Mouse (Mus musculus): ENCODE measurements around the gene Arhgap4.

The Arhgap4 gene

GRCm38 (mm10) chrX:73921823-73922549, at the start of gene Arhgap4, which contains the start of gene Naa10:
Gene Arhgap4, minus strand, starts transcription at chrX:73921870.
Gene Naa10, minus strand, starts transcription at chrX:73921944.
- DNase-seq (ENCODE audit: low spot score), result peak; percentile 90

DNA sequence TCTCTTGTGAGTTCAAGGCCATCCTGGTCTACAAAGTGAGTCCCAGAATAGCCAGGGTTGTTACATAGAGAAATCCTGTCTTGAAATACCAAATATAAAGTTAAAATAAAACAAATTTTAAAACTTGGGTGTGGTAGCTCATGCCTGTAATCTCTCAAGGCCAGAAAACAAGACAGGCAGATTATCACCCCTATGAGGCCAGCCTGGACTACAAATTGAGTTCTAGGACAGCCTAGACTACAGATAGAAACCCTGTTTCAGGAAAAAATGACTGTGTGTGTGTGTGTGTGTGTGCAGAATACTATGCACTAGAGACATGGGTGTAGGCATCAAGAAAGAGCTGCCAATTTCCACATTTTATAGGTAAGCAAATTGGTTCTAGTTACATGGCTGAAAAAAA, 49.1 kb upstream of the Arhgap4 start:
- no peak for DNase-seq (ENCODE audit: low spot score)

- no peak for DNase-seq (ENCODE audit: low spot score)
These were observed 48.1 kb upstream of the Arhgap4 start for GRCm38 (mm10) chrX:73969729-73970128.

- no peak for DNase-seq (ENCODE audit: low spot score)
These were observed 47.5 kb upstream of the Arhgap4 start for GRCm38 (mm10) chrX:73969167-73969566.

- peak; percentile 89 for DNase-seq (ENCODE audit: low spot score)
These were observed 45.8 kb upstream of the Arhgap4 start for GRCm38 (mm10) chrX:73967177-73968075.

GRCm38 (mm10) chrX:73966248-73967176, 44.8 kb upstream of the Arhgap4 start, which contains the start of gene Hcfc1:
Gene Hcfc1, minus strand, starts transcription at chrX:73966357.
- peak; percentile 87 for DNase-seq (ENCODE audit: low spot score)

GRCm38 (mm10) chrX:73965307-73965706, 43.6 kb upstream of the Arhgap4 start:
- DNase-seq (ENCODE audit: low spot score), result peak; percentile 30

DNA sequence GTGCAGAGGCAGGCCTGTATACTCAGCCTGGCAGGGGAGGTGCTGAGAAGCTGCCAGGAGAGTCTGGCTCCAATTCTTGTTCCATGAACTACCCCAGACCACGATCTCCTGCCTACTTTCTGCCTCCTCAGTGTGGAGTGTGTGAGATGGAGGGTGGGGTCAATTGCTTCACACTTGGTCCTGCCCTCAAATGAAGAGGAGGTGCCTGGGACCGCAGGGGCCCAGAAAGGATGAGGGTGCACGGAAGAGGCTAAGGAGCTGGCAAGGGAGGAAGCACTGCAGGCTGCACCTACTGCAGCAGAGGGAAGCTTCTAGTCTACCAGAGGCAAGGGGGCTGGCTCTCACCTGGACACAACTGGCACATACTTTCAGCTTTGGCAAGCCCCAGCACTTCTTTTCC, 42.7 kb upstream of the Arhgap4 start:
- peak; percentile 16 for DNase-seq (ENCODE audit: low spot score)

- DNase-seq (ENCODE audit: low spot score), result no peak
These were observed 33.3 kb upstream of the Arhgap4 start for GRCm38 (mm10) chrX:73954988-73955387.

GRCm38 (mm10) chrX:73952603-73953002, 30.9 kb upstream of the Arhgap4 start:
- DNase-seq (ENCODE audit: low spot score), result no peak

GRCm38 (mm10) chrX:73949341-73949740, 27.7 kb upstream of the Arhgap4 start:
- no peak for DNase-seq (ENCODE audit: low spot score)

DNA sequence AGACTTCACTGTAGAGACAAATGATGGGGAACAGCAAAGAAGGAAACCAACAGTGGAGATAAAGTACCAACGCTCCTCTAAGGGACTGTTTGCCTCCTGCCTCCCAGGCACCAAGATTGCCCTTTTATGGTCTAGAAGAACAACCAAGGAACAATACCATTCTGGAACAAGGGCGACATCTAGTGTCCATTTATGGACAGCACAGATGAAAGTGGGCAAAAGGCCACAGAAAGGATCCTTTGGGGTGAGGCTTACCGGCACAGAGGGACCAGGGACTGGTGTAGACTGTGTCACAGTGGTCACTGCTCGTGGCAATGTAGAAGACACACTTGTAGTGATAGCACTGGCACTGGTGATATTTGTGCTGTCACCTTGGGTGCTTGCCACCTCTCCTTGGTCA, 27.0 kb upstream of the Arhgap4 start:
- peak; percentile 50 for DNase-seq (ENCODE audit: low spot score)

- no peak for DNase-seq (ENCODE audit: low spot score)
These were observed 25.2 kb upstream of the Arhgap4 start for GRCm38 (mm10) chrX:73946896-73947295.

DNA sequence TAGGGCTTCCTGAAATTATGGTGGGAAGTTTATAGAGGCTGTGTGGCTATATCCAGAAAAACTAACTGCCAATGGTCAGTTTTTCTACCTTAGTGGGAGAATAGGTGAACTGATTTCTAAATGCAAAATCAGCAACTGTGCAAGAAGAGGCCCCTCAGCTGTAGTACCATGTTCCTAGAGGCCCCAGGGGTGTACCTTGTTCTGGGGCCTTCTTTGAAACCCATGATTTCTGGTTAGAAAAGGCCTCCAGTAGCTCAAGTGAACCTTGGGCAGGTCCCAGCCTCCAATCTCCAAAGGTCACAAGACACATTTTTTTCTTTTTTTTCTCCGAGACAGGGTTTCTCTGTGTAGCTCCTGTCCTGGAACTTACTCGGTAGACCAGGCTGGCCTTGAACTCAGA, 20.6 kb upstream of the Arhgap4 start:
- DNase-seq (ENCODE audit: low spot score), result no peak

- no peak for DNase-seq (ENCODE audit: low spot score)
These were observed 20.2 kb upstream of the Arhgap4 start for GRCm38 (mm10) chrX:73941860-73942259.

- DNase-seq (ENCODE audit: low spot score), result no peak
These were observed 10.2 kb upstream of the Arhgap4 start for GRCm38 (mm10) chrX:73931871-73932270.

- DNase-seq (ENCODE audit: low spot score), result peak; percentile 59
These were observed 8.9 kb upstream of the Arhgap4 start, which contains the start of gene Renbp for GRCm38 (mm10) chrX:73930402-73931062. Gene Renbp, minus strand, starts transcription at chrX:73930850.

- no peak for DNase-seq (ENCODE audit: low spot score)
These were observed 846 bp upstream of the Arhgap4 start for GRCm38 (mm10) chrX:73922550-73922882.

DNA sequence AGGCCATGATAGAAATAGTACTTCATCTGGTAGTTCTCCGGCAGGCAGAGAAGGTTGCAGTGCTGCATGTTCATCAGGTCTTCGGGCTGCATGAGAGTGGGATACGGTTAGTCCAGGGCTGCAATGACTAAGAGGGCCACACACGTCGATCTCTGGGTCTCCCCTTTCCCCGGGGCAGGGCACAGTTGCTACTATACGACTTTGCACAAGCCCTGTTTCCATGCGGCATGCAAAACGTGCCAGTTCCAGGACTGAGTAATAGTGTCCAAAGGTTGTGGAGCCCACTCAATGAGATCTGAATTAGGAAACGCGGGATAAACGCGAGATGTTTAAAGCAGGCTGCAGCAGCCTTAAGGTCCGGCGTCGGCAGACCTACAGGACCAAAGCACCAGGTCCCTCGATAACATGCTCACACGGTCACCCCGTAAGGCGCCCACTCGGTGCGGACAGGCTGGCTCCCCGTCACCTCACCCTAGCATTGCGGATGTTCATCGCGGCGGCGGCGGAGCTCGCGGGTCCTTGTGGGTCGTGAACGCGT, 316 bp downstream of the Arhgap4 start:
- no peak for DNase-seq (ENCODE audit: low spot score)

DNA sequence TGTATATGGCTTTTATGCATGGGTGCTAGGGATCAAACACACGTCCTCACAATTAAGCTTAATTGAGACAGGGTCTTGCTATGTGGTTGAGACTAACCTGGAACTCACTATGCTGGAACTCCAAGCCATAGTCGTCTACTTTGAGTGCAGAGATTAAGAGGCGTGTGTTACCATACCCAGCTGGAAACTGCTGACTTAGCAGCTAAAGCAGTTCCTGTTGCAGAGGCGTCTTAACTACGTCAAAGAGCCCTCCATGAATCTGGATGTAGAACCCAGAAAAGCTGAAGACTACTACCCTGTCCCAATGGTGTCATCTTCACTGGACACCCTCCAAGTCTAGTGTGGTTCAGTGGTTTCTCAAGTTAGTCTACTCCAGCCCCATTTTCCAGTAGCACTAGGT, 3.0 kb downstream of the Arhgap4 start:
- no peak for DNase-seq (ENCODE audit: low spot score)

GRCm38 (mm10) chrX:73916945-73917344, 4.7 kb downstream of the Arhgap4 start:
- DNase-seq (ENCODE audit: low spot score), result no peak
